ENCODE assay signal across 8 mouse cellular contexts in genomic region chr4:129819712-129820336, GRCm38 (mm10). TPM values are rescaled to one million over a fixed set of nuclear protein-coding genes. Genes with fewer than 3 reads are reported as not detected.
A peak's percentile ranks its signal among the peaks of the same experiment; 100 is the strongest.
DNase-seq lines count a peak whose midpoint lies in the region; ATAC-seq lines count a peak whose summit lies in the region.

No protein-coding gene starts in this region.

- H3K9ac ChIP-seq in heart, embryonic 16.5 days (ENCODE audit: low read length) = peak overlapping the region; percentile 98
- H3K9ac ChIP-seq in liver, embryonic 15.5 days = peak overlapping the region; percentile 96
- peak overlapping the region; percentile 94 for H3K9ac ChIP-seq in neural tube, embryonic 12.5 days

- H3K9me3 ChIP-seq in forebrain, embryonic 10.5 days = no peaks in the 10 kb centered on the region; the same call in 1 of the 2 replicates
- no peaks in the 10 kb centered on the region for H3K9me3 ChIP-seq in heart, embryonic 16.5 days (replicated peaks; ENCODE audit: control insufficient read depth, low read length)
- H3K9me3 ChIP-seq in liver, embryonic 15.5 days (replicated peaks) = no peaks in the 10 kb centered on the region
- H3K9me3 ChIP-seq in neural tube, embryonic 12.5 days = no peaks in the 10 kb centered on the region

- peak; percentile 85 for DNase-seq in c-Kit-negative CD71-positive TER-119-positive erythroid progenitor cells, embryonic 14.5 days (ENCODE audit: low read depth, low spot score)
- peak; percentile 95 for DNase-seq in forebrain, embryonic 10.5 days (ENCODE audit: extremely low spot score, low spot score)
- DNase-seq in kidney, postnatal 36 days = peak; percentile 99
- DNase-seq in telencephalon, adult 2 months (ENCODE audit: low read depth, low spot score) = peak; percentile 73

- H3K27me3 ChIP-seq in forebrain, embryonic 10.5 days (ENCODE audit: poor library complexity, severe bottlenecking) = peaks cover 9% of the 10 kb centered on the region
- no peaks in the 10 kb centered on the region for H3K27me3 ChIP-seq in heart, embryonic 16.5 days (ENCODE audit: control insufficient read depth, insufficient read depth, low read length)
- no peaks in the 10 kb centered on the region for H3K27me3 ChIP-seq in liver, embryonic 15.5 days
- no peaks in the 10 kb centered on the region for H3K27me3 ChIP-seq in neural tube, embryonic 12.5 days (replicated peaks)

- H3K36me3 ChIP-seq in forebrain, embryonic 10.5 days (replicated peaks) = no peaks in the 10 kb centered on the region
- H3K36me3 ChIP-seq in heart, embryonic 16.5 days (ENCODE audit: control insufficient read depth, insufficient read depth) = no peaks in the 10 kb centered on the region
- H3K36me3 ChIP-seq in liver, embryonic 15.5 days (replicated peaks) = peaks cover 12% of the 10 kb centered on the region; the same call in 1 of the 2 replicates
- no peaks in the 10 kb centered on the region for H3K36me3 ChIP-seq in neural tube, embryonic 12.5 days

- peak overlapping the region; percentile 87 for H3K4me2 ChIP-seq in heart, embryonic 16.5 days (ENCODE audit: low read depth, low read length)
- peak overlapping the region; percentile 98 for H3K4me2 ChIP-seq in liver, embryonic 15.5 days
- H3K4me2 ChIP-seq in neural tube, embryonic 12.5 days (replicated peaks) = peak overlapping the region; percentile 75

- peak overlapping the region; percentile 98 for H3K27ac ChIP-seq in forebrain, embryonic 10.5 days
- H3K27ac ChIP-seq in heart, embryonic 16.5 days (ENCODE audit: low read length) = peak overlapping the region; percentile 98
- peak overlapping the region; percentile 92 for H3K27ac ChIP-seq in liver, embryonic 15.5 days (replicated peaks)
- H3K27ac ChIP-seq in neural tube, embryonic 12.5 days = peak overlapping the region; percentile 86

- peak; percentile 83 for ATAC-seq in CD4-positive, CD25-positive, alpha-beta regulatory T cell, adult 4 months
- peak; percentile 98 for ATAC-seq in heart, embryonic 16.5 days (replicated peaks; ENCODE audit: extremely low read depth, insufficient read depth, low FRiP score)
- ATAC-seq in liver, embryonic 15.5 days (ENCODE audit: insufficient read depth) = peak; percentile 94
- peak; percentile 95 for ATAC-seq in neural tube, embryonic 12.5 days (ENCODE audit: low FRiP score, low read depth)

- 2% methylated on average over 83 of the region's 83 CpGs for WGBS in forebrain, embryonic 10.5 days
- WGBS in heart, embryonic 16.5 days = under 1% methylated on average over 75 of the region's 83 CpGs
- under 1% methylated on average over 68 of the region's 83 CpGs for WGBS in liver, embryonic 15.5 days (ENCODE audit: insufficient replicate concordance)
- WGBS in neural tube, embryonic 12.5 days = under 1% methylated on average over 81 of the region's 83 CpGs

- peak overlapping the region; percentile 95 for H3K4me3 ChIP-seq in forebrain, embryonic 10.5 days
- H3K4me3 ChIP-seq in heart, embryonic 16.5 days (ENCODE audit: low read length) = peak overlapping the region; percentile 93
- peak overlapping the region; percentile 94 for H3K4me3 ChIP-seq in liver, embryonic 15.5 days (replicated peaks)
- peak overlapping the region; percentile 91 for H3K4me3 ChIP-seq in neural tube, embryonic 12.5 days

- peaks cover 52% of the 10 kb centered on the region for H3K4me1 ChIP-seq in forebrain, embryonic 10.5 days
- peaks cover 51% of the 10 kb centered on the region for H3K4me1 ChIP-seq in heart, embryonic 16.5 days (ENCODE audit: control insufficient read depth, insufficient read depth, low read length)
- H3K4me1 ChIP-seq in liver, embryonic 15.5 days (replicated peaks) = peaks cover 55% of the 10 kb centered on the region
- peaks cover 19% of the 10 kb centered on the region for H3K4me1 ChIP-seq in neural tube, embryonic 12.5 days

RNA-seq across cellular contexts. Expression of gene Ptp4a2, which starts 8.8 kb away (rescaled TPM):
- 1,000 to 10,000 TPM; 1,309 to 1,442 TPM for polyA plus RNA-seq in CD4-positive, CD25-positive, alpha-beta regulatory T cell, adult 4 months (2017; shearing (Covaris generic))
- 317 and 328 TPM in 2 replicates for polyA plus RNA-seq in forebrain, embryonic 10.5 days (2016; fragmentation: Nextera tagmentation; extraction: Ambion mirVana)
- polyA plus RNA-seq in heart, embryonic 16.5 days (2015; fragmentation: Nextera tagmentation; extraction: Ambion mirVana) = 352 and 364 TPM in 2 replicates
- 140 and 174 TPM in 2 replicates for polyA plus RNA-seq in liver, embryonic 15.5 days (2015; fragmentation: Nextera tagmentation; extraction: Ambion mirVana)
- 336 and 342 TPM in 2 replicates for polyA plus RNA-seq in neural tube, embryonic 12.5 days (2016; fragmentation: Nextera tagmentation; extraction: Ambion mirVana)

Comparison
In these comparisons a context has a peak if more than half of its experiments do, and no peak if none do; other contexts are left out.
1. Peak in every context shown above with its lines: DNase-seq, ATAC-seq, H3K4me3 ChIP-seq and H3K27ac ChIP-seq.